Mouse (Mus musculus): Measurements from ENCODE around the gene Leng8. TPM values are rescaled to one million over a fixed set of nuclear protein-coding genes. Genes with fewer than 3 reads are reported as not detected.
A peak's percentile ranks its signal among the peaks of the same experiment; 100 is the strongest.

Leng8 gene
- polyA plus RNA-seq, 1 experiment from 2014 or later, result 43.6 TPM

DNA sequence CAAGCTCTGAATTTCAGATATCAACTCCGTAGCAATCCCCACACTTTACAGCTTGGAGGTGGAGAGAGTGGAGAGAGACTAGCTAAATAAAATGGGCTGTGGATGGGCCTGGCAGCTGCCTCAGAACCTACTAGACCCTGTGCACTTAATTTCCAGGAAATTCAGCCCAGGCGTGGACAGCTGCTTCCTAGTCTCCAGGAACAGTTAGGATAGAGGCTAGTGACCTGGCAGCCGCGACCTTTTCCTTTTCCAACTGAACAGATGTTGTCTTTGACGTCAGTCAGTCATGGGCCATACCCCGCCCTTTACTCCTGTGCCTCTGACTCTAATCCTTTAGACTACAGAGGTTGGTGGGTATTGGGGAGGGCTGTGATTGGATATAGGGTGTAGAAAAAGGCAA lies 8.0 kb upstream of the Leng8 start:
- Histone ChIP-seq H3K4me2 (ENCODE audit: low read length) (no peak overlapping the region), H3K36me3 (ENCODE audit: control insufficient read depth, insufficient read depth, low read length) (no peaks in the 10 kb centered on the region)

DNA sequence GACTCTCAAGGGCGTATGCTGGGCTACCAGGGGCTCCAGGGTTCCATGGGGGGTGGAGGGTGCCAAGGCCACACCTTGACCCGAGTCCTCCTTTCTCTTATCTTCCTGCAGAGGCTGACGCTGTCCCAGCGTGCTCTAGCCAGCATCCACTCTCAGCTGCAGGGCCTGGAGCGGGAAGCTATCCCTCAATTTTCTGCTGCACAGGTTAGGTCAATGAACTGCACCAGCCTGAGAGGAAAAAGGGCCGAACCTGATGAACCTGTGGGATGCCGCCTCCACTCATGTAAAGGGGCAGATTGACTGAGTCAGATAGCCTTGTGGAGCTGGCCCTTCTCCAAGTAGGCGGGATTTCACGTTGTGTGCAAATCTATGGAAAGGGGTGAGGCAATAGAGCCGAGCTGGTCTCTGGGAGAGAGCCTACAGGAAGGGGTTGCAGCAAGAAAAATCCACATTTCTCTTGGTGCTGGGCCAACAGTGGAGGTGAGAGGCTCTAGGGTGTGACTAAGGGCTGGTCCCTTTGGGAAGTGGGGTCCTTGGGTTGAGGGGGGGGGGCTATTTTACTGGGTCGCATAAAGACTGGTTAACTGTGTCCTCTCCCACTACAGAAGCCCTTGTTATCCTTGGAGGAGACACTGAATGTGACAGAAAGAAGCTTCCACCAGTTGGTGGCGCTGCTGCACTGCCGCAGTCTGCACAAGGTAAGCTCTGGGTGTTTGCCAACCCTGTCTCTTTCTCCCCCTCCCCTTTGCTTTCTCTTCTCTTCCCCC lies 6.0 kb upstream of the Leng8 start:
- Histone ChIP-seq H3K4me1 (ENCODE audit: control insufficient read depth in 2 of 2, insufficient read depth in 2 of 2, low read length in 2 of 2) (peaks cover 0 to 17% of the 10 kb centered on the region in 2 experiments; a peak in 2 of 4 replicates), H3K9ac (ENCODE audit: low read length) (no peak overlapping the region; the same call in 1 of the 2 replicates), H3K4me2 (ENCODE audit: low read length) (peak overlapping the region; percentile 16; the same call in 1 of the 2 replicates), H3K9me3 (ENCODE audit: control insufficient read depth, low read length) (no peaks in the 10 kb centered on the region), H3K36me3 (ENCODE audit: control insufficient read depth, insufficient read depth, low read length) (no peaks in the 10 kb centered on the region), H3K27me3 (ENCODE audit: control insufficient read depth, insufficient read depth, low read length) (no peaks in the 10 kb centered on the region), H3K4me3 (ENCODE audit: control insufficient read depth in 1 of 2, insufficient read depth in 1 of 2, low read depth in 1 of 2, low read length in 2 of 2) (no peak overlapping the region), H3K27ac (replicated peaks in 1 of 2; ENCODE audit: control insufficient read depth in 1 of 2, insufficient read depth in 1 of 2, low read depth in 2 of 2, low read length in 2 of 2) (no peak overlapping the region)
- ATAC-seq (ENCODE audit: insufficient number of reproducible peaks, insufficient read depth, low FRiP score, low read depth), result peak; percentile 29; the same call in 1 of the 2 replicates
- WGBS, result 28% methylated on average over 13 of the region's 13 CpGs

More for the DNA sequence above, 8.0 kb upstream of the Leng8 start:
- Histone ChIP-seq H3K9me3 (ENCODE audit: control insufficient read depth, low read length) (no peaks in the 10 kb centered on the region), H3K27me3 (ENCODE audit: control insufficient read depth, insufficient read depth, low read length) (no peaks in the 10 kb centered on the region), H3K27ac (replicated peaks in 1 of 2; ENCODE audit: control insufficient read depth in 1 of 2, insufficient read depth in 1 of 2, low read depth in 2 of 2, low read length in 2 of 2) (no peak overlapping the region), H3K4me3 (ENCODE audit: control insufficient read depth in 1 of 2, insufficient read depth in 1 of 2, low read depth in 1 of 2, low read length in 2 of 2) (no peak overlapping the region), H3K9ac (ENCODE audit: low read length) (no peak overlapping the region), H3K4me1 (ENCODE audit: control insufficient read depth in 2 of 2, insufficient read depth in 2 of 2, low read length in 2 of 2) (peaks cover 3 to 15% of the 10 kb centered on the region in 2 experiments; a peak in 3 of 4 replicates)
- WGBS, result 39% methylated on average over 6 of the region's 6 CpGs
- ATAC-seq (ENCODE audit: insufficient number of reproducible peaks, insufficient read depth, low FRiP score, low read depth), result no peak

DNA sequence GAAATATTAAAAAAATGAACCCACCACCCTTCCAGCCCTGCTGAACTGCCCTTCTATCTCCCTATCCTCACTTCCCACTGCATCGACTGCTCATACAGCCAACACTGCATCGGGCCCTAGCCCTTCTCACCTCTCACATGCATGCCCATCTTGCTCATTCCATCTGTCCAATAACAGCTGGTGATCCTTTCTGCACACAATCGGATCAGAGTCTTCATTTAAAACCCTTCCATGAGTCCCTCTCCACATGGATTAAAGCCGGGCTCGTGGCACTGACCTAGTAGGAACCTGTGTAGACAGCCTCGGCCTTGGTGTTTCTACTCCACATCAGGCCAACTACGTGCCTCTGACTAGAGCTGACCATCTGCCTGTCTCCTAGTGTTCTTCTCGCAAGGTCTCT lies 4.9 kb upstream of the Leng8 start:
- H3K9ac ChIP-seq (ENCODE audit: low read length), result no peak overlapping the region
- no peak overlapping the region for H3K4me3 ChIP-seq (ENCODE audit: control insufficient read depth in 1 of 2, insufficient read depth in 1 of 2, low read depth in 1 of 2, low read length in 2 of 2)
- H3K4me2 ChIP-seq (ENCODE audit: low read length), result no peak overlapping the region
- no peaks in the 10 kb centered on the region for H3K36me3 ChIP-seq (ENCODE audit: control insufficient read depth, insufficient read depth, low read length)
- ATAC-seq (ENCODE audit: insufficient number of reproducible peaks, insufficient read depth, low FRiP score, low read depth), result no peak
- no peaks in the 10 kb centered on the region for H3K27me3 ChIP-seq (ENCODE audit: control insufficient read depth, insufficient read depth, low read length)
- 87% methylated on average over 8 of the region's 8 CpGs for WGBS
- peaks cover 0 to 17% of the 10 kb centered on the region in 2 experiments; a peak in 2 of 4 replicates for H3K4me1 ChIP-seq (ENCODE audit: control insufficient read depth in 2 of 2, insufficient read depth in 2 of 2, low read length in 2 of 2)
- H3K27ac ChIP-seq (replicated peaks in 1 of 2; ENCODE audit: control insufficient read depth in 1 of 2, insufficient read depth in 1 of 2, low read depth in 2 of 2, low read length in 2 of 2), result no peak overlapping the region
- H3K9me3 ChIP-seq (ENCODE audit: control insufficient read depth, low read length), result no peaks in the 10 kb centered on the region

DNA sequence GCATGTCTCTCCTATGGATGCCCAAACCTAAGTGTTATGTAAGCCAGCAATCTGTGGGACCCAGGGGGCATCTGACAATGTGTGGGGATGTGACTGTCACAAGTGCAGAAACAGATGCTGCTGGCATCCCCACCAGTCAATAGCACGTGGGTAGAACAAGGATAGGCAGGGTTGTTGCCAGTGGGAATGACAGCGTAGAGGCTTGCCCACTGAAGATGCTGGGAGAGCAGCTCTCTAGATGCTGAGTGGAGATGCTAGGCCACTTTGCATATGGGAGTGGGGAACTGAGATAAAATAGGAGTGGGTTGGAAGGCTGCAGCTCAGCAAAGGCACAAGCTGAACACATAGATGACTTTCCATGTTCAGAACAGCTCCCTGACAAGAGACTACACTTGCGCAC lies 4.3 kb upstream of the Leng8 start:
- no peak overlapping the region for H3K27ac ChIP-seq (replicated peaks in 1 of 2; ENCODE audit: control insufficient read depth in 1 of 2, insufficient read depth in 1 of 2, low read depth in 2 of 2, low read length in 2 of 2)
- H3K4me2 ChIP-seq (ENCODE audit: low read length), result no peak overlapping the region
- H3K4me3 ChIP-seq (ENCODE audit: control insufficient read depth in 1 of 2, insufficient read depth in 1 of 2, low read depth in 1 of 2, low read length in 2 of 2), result no peak overlapping the region
- peaks cover 0 to 18% of the 10 kb centered on the region in 2 experiments; a peak in 2 of 4 replicates for H3K4me1 ChIP-seq (ENCODE audit: control insufficient read depth in 2 of 2, insufficient read depth in 2 of 2, low read length in 2 of 2)
- 93% methylated on average over 3 of the region's 3 CpGs for WGBS
- no peaks in the 10 kb centered on the region for H3K27me3 ChIP-seq (ENCODE audit: control insufficient read depth, insufficient read depth, low read length)
- no peak for ATAC-seq (ENCODE audit: insufficient number of reproducible peaks, insufficient read depth, low FRiP score, low read depth)
- H3K9ac ChIP-seq (ENCODE audit: low read length), result no peak overlapping the region
- H3K9me3 ChIP-seq (ENCODE audit: control insufficient read depth, low read length), result no peaks in the 10 kb centered on the region
- H3K36me3 ChIP-seq (ENCODE audit: control insufficient read depth, insufficient read depth, low read length), result no peaks in the 10 kb centered on the region

DNA sequence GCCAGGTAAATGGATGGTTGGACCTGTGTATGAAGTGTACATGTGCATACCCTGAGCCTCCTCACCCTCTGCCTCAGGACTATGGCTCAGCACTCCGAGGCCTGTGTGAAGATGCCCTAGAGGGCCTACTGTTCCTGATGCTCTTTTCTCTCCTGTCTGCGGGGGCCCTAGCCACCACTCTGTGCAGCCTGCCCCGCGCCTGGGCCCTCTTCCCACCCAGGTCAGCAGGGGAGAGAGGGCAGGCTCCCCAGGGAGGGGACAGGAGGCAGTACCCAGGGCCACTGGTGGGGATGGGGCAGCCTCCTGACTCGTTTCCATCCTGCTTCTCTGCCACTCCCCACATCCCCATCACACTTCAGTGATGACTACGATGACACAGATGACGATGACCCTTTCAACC lies 3.8 kb upstream of the Leng8 start:
- 71% methylated on average over 5 of the region's 7 CpGs for WGBS
- Histone ChIP-seq H3K9ac (ENCODE audit: low read length) (no peak overlapping the region), H3K36me3 (ENCODE audit: control insufficient read depth, insufficient read depth, low read length) (peaks cover 2% of the 10 kb centered on the region), H3K27me3 (ENCODE audit: control insufficient read depth, insufficient read depth, low read length) (no peaks in the 10 kb centered on the region), H3K9me3 (ENCODE audit: control insufficient read depth, low read length) (no peaks in the 10 kb centered on the region), H3K4me3 (ENCODE audit: control insufficient read depth in 1 of 2, insufficient read depth in 1 of 2, low read depth in 1 of 2, low read length in 2 of 2) (no peak overlapping the region), H3K27ac (replicated peaks in 1 of 2; ENCODE audit: control insufficient read depth in 1 of 2, insufficient read depth in 1 of 2, low read depth in 2 of 2, low read length in 2 of 2) (no peak overlapping the region), H3K4me2 (ENCODE audit: low read length) (no peak overlapping the region), H3K4me1 (ENCODE audit: control insufficient read depth in 2 of 2, insufficient read depth in 2 of 2, low read length in 2 of 2) (peaks cover 0 to 23% of the 10 kb centered on the region in 2 experiments; a peak in 2 of 4 replicates)
- ATAC-seq (ENCODE audit: insufficient number of reproducible peaks, insufficient read depth, low FRiP score, low read depth), result no peak

DNA sequence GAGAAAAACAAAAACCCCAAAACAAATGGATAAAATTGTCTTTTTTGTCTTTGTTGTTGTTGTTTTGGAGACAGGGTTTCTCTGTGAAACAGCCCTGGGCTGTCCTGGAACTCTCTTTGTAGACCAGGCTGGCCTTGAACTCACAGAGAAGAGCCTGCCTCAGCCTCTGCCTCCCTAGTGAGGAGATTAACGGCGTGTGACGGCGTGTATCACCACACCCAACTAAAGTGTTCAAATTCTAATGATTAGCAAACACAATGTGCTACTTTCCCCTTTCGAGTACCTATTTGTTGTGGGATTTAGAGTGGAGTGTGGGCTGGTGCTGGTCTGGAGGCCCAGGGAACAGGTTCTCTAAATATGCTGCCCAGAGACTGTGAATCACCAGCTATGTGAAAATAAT lies 1.9 kb upstream of the Leng8 start:
- peaks cover 0 to 26% of the 10 kb centered on the region in 2 experiments; a peak in 3 of 4 replicates for H3K4me1 ChIP-seq (ENCODE audit: control insufficient read depth in 2 of 2, insufficient read depth in 2 of 2, low read length in 2 of 2)

DNA sequence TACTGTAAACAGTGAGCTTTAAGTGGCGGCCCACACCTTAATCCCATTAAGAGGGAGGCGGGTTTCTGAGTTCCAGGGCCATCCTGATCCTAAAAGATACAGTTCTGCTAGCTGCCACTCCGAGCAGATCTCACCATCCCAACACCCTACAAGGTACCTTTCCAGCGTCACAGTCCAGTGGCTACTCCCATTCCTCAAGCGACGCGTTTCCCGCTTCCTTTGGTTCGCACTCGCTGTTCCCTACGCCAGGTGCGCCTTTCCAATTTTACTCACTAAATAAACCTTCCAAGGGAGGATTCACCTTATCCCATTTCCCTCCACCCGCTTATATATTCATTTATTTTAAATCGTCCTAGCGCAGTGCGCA lies 452 bp upstream of the Leng8 start:
- H3K4me2 ChIP-seq (ENCODE audit: low read length), result peak overlapping the region; percentile 83
- H3K9me3 ChIP-seq (ENCODE audit: control insufficient read depth, low read length), result no peaks in the 10 kb centered on the region
- ATAC-seq (ENCODE audit: insufficient number of reproducible peaks, insufficient read depth, low FRiP score, low read depth), result peak; percentile 6; the same call in 1 of the 2 replicates
- H3K27ac ChIP-seq (replicated peaks in 1 of 2; ENCODE audit: control insufficient read depth in 1 of 2, insufficient read depth in 1 of 2, low read depth in 2 of 2, low read length in 2 of 2), result peak overlapping the region; percentile 45 to 91
- no peaks in the 10 kb centered on the region for H3K27me3 ChIP-seq (ENCODE audit: control insufficient read depth, insufficient read depth, low read length)
- peak overlapping the region; percentile 66 to 93 for H3K4me3 ChIP-seq (ENCODE audit: control insufficient read depth in 1 of 2, insufficient read depth in 1 of 2, low read depth in 1 of 2, low read length in 2 of 2)
- 1% methylated on average over 16 of the region's 16 CpGs for WGBS
- peaks cover 0 to 18% of the 10 kb centered on the region in 2 experiments; a peak in 3 of 4 replicates for H3K4me1 ChIP-seq (ENCODE audit: control insufficient read depth in 2 of 2, insufficient read depth in 2 of 2, low read length in 2 of 2)
- H3K36me3 ChIP-seq (ENCODE audit: control insufficient read depth, insufficient read depth, low read length), result peaks cover 36% of the 10 kb centered on the region
- H3K9ac ChIP-seq (ENCODE audit: low read length), result peak overlapping the region; percentile 91

More for the DNA sequence above, 1.9 kb upstream of the Leng8 start:
- Histone ChIP-seq H3K36me3 (ENCODE audit: control insufficient read depth, insufficient read depth, low read length) (peaks cover 21% of the 10 kb centered on the region), H3K9me3 (ENCODE audit: control insufficient read depth, low read length) (no peaks in the 10 kb centered on the region), H3K4me3 (ENCODE audit: control insufficient read depth in 1 of 2, insufficient read depth in 1 of 2, low read depth in 1 of 2, low read length in 2 of 2) (no peak overlapping the region), H3K27me3 (ENCODE audit: control insufficient read depth, insufficient read depth, low read length) (no peaks in the 10 kb centered on the region), H3K9ac (ENCODE audit: low read length) (no peak overlapping the region), H3K4me2 (ENCODE audit: low read length) (no peak overlapping the region), H3K27ac (replicated peaks in 1 of 2; ENCODE audit: control insufficient read depth in 1 of 2, insufficient read depth in 1 of 2, low read depth in 2 of 2, low read length in 2 of 2) (no peak overlapping the region)
- 92% methylated on average over 5 of the region's 5 CpGs for WGBS
- ATAC-seq (ENCODE audit: insufficient number of reproducible peaks, insufficient read depth, low FRiP score, low read depth), result no peak
